Mouse (Mus musculus) lung, postnatal 0 days (tissue): ENCODE measurements around the gene Cadps2.

ENCODE experiments used
- CTCF ChIP-seq: IDR thresholded peaks from 2 replicates; pipeline ENCODE4 v1.5.1; 2016; ENCODE audit warnings: antibody characterized with exemption, mild to moderate bottlenecking
- EP300 ChIP-seq: IDR thresholded peaks from 2 replicates; pipeline ENCODE4 v1.6.1; 2016; ENCODE audit warnings: antibody characterized with exemption, mild to moderate bottlenecking, control low read depth

- TF ChIP-seq CTCF (no peak), EP300 (no peak)
Observed at GRCm38 (mm10) chr6:23630465-23630864, 208.8 kb downstream of the Cadps2 start.
